Mouse (Mus musculus) thymus, postnatal 25 days (tissue): ENCODE data around the gene Rubcnl.

Experiments used
- DNase-seq: peaks from one replicate; pipeline ENCODE4 v3.0.0; 2022

Gene Rubcnl

DNA sequence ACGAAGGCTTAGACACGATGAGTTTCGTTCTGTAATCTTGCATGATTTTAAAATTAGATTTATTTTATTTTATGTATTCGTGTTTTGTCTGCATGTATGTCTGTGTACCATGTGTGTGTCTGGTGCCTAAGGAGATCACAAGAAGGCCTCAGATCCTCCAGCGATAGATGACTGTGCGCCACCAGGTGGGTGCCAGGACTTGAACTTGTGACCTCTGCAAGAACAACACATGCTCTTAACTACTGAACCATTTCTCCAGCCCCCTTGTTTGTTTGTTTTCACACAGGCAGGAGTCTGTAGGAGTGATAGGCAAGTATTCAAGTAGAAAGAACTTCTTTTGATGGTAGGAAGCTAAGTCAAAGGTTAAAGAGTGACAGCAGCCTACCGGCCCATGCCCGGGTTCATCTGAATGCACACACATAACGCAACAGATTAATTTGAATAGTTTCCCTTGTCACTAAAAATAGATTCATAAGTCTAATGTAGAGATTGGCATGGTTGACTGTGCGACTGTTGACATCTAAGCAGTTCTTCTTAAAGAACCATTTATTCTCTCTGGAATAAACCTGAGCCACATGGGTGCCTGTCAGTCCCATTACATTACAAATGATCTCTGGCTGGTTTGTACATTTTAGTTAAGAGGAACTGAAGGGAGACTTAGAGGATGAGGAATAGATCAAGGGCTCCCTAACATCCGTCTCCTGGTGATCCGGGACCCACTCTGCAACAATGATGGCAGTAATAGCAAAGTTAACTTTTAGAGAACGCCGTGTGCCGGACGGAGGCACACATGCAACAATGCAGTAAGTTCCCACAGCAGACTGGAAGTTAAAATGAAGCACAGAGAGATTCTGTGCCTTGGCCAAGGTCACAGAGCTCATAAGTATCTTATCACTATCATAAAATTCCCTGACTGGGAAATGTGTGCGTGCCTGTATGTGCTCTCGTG, 2.3 kb downstream of the Rubcnl start:
- DNase-seq: no peak

DNA sequence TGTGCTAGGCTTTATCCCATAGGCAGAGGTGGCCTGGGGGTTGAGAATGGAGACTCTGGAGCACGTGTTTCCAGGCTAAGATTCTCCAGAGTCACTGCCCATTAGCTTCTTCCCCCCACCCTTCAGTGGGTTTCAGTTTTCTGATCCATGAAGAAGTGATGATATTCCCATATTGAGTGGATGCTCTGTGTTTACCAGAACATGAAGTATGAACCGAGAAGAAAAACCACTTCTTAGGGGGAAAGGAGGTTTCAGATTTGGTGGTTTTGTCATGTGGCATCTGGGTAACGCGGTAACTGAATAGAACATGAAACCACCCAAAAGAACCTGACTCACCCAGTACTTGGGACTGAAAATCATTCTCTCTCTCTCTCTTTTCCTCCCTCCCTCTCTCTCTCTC, 3.0 kb downstream of the Rubcnl start:
- no peak for DNase-seq

DNA sequence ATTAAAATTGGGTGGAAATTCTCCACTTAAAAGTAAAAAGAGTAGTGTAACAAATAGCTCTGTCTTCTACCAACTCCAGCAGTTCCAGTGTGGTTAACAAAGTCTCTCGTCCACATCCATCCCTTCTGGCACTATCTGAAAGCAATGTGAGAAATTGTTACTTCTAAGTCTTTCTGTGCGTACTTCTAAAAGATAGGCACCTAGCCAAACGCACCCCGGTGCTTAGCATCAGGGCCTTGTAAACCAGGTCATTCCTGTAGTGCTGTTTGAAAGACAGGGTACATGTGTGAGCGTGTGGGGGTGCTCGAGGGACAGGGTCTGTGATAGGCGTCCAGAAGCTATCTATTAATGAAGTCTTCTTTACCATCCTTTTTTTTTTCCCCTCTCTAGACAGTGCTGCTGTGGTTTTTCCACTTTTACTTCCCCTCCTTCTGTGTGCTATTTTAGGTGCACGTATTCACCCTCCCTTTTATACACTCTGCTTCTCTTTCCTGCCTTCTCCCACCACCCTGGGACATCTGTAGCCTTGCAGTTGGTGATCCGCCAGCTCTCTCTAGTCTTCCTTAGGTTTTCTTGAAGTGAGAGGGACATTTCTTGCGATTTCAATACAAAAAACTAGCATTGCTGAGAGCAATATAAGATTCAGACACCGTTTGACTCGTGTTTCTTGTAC, 4.9 kb downstream of the Rubcnl start:
- no peak for DNase-seq

DNA sequence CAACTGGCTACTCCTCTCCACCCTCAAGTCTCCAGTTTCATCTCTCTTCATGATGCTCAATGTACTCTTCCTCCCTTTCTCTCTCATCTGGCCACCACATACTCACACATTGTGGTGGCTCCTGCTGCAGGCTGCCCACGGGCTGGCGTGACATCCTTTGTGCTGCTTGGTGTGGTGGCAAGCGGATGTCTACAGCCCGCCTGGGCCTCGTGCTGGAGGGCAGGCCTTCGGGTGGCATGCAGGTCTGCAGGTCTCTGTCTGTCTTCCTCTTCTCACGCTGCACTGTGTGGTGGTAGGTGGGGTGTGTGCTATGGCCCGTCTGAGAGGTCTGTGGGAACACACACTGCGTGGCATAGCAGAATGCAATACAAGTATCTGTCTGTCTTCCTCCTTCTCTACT, 6.7 kb downstream of the Rubcnl start:
- no peak for DNase-seq

DNA sequence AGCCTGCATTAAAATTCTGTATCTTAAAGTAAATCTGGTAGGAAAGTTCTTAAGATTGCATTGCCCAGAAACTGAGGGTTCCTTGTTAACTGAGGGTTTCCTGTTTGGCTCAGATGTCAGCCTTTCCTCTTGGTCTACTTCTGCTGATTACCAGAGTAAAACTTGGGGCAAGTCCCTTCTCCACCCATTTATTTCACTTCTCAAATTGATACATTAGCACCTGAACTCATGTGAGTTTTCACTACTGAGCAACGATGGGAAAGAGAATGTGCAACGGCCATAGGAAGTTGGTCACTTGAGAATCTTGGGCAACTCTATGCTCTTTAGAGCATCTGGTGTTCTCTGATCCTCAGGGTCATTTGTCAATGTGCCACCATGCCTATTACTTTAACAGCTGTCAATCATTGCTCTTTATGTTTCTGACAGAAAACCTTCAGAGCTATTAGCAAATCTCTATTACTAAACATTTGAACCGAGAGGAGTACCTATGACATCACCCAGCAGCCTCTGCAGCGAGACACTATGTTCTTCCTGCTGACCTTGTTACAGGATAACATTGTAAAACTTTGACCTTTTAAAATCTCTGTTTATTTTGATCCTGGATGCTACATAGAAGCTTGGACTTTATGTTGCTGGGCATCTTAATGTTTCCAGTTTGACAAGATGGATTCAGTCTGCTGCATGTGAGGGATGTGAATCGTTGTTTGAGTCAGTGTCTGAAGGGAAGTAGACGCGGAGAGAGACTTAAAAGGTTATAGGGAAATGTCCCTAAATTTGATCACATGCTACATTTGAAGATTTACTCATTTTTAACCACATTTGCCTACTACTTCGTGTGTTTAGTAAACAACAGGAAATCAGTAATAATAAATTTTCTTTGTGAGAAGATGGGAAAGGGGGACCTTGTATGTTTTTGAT, 9.2 kb downstream of the Rubcnl start:
- DNase-seq: no peak

DNA sequence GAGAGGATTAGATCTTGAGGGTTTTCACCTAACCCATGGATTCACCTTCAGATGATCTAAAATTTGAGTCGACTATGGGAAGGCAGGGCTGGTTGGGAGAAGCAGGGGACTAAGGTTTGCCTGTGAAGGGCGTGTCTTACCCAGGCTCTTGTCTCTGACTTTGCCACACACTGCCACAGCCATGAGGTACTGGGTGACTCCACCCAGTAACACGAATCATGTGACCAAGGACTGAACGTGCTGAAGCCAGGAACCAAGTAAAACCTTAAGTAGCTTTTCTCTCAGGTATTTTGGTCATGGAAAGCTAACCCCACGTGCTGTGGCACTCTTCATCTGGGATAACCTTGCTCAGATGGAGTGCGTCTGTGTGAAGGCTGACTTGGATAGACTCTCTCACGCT, 14.9 kb downstream of the Rubcnl start:
- no peak for DNase-seq

DNA sequence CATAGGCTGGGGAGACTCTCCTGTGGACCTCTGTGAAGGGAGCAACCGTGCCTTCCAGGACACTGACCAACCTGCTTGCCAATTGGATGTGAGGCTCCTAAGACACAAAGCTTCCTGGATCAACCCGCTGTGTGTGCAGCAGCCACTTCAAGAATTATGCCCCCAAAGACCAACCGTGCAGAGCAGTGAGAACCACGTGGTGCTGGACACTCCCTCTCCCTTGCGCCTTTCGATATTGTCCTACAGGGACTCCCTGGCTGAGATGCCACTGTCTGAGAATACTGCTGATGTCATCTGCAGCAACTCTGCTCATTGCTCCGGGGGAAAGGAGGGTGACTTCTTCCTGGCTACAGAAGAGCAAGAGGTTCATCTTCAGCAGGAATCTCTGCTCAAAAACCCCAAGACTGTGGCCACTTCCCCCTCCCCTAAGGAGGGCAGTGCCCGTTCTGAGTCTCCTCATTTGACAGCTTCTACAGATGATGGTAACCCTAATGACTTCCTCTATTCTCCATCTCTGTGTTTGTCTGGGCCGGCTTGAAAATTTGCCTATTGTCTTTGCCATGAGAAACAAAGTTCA, 16.3 kb downstream of the Rubcnl start:
- no peak for DNase-seq

DNA sequence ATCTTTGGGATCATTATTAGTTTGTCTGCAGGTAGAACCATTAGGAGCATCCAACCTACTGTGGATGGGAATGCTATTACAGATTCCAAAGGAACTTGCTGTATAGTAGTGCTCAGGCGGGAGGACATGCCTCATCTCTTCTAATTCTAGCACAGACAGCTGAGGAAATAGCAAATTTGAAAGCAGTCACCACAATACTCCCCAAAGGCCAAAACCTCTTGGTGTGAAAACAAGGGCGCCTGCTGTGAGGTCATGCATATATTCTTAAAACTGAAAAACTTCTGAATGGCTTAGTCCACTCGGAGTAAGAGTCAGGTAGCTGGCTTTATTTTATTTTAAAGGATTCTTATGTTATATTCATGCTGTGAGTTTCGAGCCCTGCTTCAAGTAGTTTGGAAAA, 16.9 kb downstream of the Rubcnl start:
- DNase-seq: no peak

DNA sequence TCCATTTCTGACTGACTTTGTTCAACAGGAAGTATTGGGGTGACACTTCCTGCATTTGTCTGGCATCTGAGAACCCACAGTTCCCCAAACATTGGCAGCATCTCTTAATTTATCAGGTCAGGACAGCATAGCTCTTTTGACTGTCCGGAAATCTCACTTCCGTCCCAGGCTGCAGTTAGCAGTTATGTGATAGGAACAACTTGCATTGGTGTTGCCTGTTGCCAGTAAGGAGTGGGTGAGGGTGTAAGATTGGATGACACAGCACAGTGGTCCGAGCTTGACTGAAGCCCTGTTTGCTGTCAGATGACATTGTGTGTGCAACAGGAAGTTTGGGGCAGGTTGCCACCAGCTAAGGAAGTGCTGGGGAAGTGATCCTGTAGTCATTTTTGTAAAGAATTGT, 18.4 kb downstream of the Rubcnl start:
- peak; percentile 45 for DNase-seq

DNA sequence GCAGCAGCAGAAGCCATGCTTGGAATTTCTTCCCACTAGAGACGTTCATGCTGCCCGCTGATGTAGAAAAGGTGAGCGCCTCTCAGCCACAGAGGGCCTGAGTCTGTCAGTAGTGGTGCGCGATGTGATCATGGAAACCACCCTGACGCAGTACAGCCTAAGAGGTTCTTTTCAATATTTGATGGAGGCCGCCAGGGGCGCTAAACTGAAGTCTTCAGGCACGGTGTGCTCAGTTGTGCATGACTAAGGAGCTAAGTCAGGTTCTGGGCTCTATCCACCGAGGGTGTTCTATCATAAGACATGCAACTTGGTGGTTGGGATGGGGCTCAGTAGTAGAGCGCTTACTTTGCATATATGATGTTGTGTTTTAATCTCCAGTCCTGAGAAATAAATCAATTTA, 19.6 kb downstream of the Rubcnl start:
- DNase-seq: no peak

DNA sequence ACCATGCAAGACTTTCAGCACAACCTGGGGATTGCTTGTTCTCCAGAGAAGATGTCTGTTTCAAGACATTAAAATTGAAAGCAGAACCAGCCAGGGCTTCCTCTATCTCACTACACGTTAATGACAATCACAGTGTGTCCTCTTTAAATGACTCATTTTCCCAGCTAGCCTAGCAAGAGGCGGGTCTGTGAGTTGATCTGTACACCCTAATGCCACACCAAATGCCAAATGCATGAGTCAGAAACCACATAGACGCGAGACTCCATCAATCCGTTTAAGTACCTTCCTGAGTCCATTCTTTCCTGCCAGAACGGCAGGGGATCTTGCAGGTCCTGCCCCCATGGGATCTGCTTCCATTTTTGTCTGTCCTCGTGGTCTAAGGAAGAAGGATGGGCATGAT, 29.4 kb downstream of the Rubcnl start:
- DNase-seq: no peak

DNA sequence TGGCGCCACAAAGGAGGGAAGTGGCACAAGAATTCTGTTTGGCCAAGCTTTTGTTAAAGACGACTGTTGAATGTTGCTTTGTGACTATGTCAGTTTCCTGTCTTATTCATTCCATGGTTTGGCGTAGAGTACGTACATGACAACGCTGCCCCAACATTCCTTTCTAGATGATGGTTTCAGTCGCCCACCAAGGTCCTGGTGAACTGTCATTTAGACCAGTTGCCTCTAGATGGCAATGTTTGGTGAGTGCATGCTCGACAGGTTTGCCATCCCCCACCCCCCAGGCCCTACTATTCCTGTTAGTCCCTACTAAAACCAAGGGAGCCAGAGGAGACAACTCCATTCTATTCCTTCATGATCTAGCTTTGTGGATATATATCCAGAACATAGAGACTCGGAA, 36.6 kb downstream of the Rubcnl start:
- DNase-seq: peak; percentile 14

DNA sequence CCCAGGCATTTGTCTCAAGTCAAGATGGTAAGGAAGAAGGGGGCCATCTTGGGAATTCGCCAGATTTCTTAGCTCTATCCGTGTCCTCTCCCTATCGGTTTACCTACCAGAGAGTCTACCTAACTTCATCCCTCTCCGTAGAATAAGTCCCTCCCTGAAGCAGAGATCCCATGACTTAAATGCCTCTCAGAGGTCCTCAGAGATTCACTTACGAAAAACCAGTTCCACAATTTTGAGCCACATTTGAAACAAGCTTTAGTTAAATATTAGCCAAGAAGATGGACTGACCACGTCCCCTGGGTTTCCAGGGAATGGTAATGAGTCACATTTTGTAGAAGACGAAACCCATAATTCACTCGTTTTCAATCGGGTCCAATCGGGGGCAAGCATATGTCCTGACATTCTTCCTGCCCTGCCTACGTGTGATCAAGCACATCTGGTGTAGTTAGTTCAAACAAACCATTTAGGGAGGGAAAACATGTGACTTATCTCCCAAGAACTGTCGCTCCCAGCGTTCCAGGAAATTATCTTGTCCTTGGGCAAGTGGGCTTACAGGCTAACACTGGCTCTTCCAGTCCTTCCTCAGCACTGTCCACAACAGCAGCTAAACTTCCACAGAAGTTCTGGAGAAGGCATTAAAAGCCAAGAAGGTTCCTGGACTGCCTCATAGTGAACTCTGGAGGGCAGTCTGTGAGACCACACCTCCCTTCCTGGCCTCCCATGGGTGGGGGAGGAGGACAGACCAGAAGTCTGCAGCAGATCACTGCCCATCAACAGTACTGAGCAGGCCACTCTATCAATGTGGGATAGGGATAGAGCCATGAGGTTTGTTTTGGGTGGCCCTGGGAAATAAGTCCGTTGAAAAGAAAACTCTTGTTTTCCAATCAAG, 38.9 kb downstream of the Rubcnl start:
- DNase-seq: no peak

DNA sequence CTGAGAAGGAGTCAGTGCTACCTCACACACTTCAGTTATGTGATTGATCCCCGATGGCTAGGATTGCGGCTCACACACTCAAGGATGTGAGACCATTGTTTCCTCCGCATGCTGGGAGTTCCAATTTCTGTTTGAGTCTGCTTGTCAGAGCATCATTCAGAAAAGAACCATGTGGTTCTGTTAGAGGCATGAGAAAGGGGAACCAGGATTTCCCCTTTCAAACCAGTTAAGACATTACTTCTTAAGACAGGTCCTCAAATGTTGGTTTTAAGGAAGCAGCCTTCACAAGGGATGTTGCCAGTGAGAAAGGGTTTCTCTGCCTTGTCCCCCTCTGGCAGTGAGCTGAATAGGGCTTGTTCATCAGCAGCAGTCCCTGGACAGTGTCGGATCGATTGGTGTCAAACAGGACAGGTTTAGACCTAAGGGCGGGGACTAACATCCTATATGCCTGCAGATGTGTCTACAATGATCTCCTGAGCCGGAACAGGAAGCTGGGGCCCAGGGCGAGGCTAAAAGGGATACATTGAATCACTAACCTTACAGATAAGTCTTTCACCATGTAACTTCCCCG, 41.1 kb downstream of the Rubcnl start:
- peak; percentile 29 for DNase-seq

DNA sequence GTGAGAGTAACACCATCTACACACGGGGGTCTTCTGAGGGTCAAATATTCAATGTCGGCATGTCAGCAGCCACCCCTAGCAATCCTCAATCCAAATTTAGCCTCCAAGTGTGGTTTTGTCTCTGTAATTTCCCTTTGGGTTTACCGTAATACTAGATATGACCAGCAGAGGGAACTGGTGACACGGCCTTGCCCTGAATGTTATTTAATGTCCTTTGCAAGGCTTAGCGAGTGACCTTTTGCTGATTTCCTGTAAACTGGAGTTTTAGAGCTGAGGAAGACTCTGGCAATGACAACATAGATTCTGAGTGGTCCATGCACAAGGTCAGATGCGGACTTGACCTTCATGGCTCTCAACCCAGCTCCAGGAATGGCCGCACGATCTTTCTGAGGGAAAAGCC, 44.7 kb downstream of the Rubcnl start:
- peak; percentile 47 for DNase-seq

DNA sequence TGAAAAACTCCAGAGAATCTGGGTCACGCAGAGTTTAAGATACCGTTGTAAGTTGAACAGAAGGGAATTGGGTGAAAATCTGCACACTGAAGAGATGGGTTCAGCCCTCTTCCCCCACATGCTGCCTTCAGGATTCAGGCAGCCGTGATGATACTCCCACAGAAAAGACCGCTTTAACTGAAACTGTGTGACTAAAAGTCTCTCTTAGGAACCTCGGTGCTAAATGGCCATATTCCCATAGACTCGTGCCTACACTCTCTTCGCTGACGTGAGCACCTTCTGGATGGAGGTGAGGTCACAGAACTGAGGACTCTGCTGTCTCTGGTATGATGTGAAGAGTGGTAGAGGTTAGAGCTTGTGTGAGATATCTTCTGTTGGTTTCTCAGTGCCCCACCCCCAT, 48.1 kb downstream of the Rubcnl start:
- no peak for DNase-seq

DNA sequence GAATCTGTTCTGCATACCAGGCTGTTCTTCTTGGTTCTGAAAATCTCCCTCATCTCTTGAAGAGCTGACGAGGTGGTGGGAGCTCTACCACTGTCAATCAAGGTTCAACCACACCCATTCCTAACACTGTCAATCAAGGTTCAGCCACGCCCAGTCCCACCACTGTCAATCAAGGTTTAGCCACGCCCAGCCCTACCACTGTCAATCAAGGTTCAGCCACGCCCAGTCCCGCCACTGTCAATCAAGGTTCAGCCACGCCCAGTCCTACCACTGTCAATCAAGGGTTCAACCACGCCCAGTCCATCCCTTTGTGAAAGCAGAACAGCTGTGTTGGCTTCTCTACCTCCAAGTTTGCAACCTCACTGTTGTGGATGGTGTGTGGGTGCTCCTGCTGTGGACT, 48.7 kb downstream of the Rubcnl start:
- no peak for DNase-seq

DNA sequence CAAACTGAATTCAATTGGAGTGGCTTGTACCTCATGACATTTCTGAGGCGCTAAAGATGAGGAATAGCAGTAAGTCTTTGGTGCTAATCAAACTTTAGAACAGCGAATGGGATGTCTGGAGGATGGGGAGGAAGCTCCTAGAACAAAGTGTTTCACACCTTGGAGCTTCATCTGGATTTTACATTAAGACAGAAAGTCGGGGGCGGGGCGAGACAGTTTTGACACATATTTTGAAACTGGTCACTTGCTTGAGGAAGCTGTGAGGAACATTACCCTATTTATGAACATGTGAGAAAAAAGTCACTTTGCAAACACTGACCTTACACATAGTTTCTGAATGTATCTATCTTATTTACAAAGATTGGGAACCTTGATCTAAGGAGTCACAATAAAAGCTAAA, 49.4 kb downstream of the Rubcnl start:
- no peak for DNase-seq

DNA sequence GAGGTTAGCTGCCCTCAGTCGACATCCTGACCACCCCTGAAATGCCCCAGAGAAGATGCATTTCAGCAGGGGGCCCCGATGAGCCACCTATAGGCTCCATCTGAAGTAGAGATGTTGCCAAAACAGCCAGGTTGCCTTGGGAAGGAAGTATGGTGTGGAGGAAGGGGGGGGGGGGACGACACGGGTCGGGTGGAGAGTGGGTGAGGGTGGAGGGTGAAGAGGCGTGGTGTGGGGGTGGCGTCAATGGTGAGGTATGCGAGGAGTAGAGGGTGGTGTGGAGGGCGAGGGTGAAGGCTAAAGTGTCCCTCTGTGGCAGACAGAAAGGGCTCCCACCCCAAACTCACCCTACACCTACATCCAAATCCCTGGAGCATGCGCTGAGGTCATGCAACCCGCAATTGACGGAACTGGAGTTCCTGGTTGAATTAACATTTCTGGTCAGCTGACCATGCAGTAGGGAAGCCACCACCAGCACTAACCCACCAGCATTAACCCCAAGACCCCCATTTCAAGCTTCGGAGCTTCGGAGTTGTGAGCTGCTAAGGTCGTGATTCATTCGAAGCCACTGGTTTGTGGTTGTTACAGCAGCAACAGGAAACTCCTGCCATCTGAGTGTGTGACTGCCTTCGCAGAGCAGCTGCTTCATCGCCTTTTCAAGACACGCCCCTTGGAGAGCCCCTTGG, 52.7 kb downstream of the Rubcnl start:
- DNase-seq: peak; percentile 62

DNA sequence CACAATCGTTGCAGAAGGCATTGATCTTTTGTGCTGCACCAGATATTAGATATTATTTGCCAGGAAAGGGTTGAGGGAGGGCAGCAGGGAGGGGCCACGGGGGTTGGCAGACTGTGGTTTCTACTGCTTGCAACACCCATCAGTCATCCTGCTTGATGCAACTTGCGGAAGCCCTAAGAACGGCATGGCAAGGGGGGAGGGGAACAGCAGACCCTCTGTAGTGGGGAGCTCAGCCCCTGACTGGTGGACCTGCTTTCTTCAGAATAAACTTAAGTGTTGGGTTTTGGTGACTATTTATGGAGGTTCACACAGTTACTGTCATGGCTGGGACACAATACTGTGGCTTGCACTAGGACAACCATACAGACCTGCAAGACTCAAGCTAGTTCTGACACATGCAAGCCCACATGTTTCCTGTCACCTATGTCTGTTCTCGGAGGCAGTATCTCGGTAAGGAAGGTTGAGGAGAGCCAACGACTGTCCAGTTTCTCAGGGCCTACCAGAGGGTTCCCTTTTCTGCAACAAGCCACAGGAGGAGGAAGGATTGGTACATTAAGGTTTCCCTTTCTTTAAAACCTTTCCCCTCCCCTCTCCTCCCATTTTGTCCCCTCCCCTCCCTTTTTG, 53.6 kb downstream of the Rubcnl start:
- peak; percentile 79 for DNase-seq
